20 mouse cellular contexts compared by ENCODE assay signal in genomic region chr4:59435951-59436350, GRCm38 (mm10). TPM values are rescaled to one million over a fixed set of nuclear protein-coding genes. Genes with fewer than 3 reads are reported as not detected.
DNase-seq lines count a peak whose midpoint lies in the region; ATAC-seq and TF ChIP-seq lines count a peak whose summit lies in the region.
"Had no signal": no experiment of that assay in that cellular context is flagged by ENCODE, and none has a peak within 500 bp of the region (broad histone marks: within the 10 kb centered on the region; RNA-seq: fewer than 3 reads in every experiment).

No protein-coding gene starts in this region.

- peaks cover 12% of the 10 kb centered on the region; the same call in 1 of the 2 replicates for H3K4me1 ChIP-seq in spleen, adult 2 months (ENCODE audit: control insufficient read depth, insufficient read depth, insufficient read length)
- H3K4me1 ChIP-seq in bone marrow macrophage, adult 2 months (ENCODE audit: control insufficient read depth, insufficient read depth, low read length) = peaks cover 33% of the 10 kb centered on the region
- peaks cover 90% of the 10 kb centered on the region for H3K4me1 ChIP-seq in liver, embryonic 15.5 days (replicated peaks)

- TF ChIP-seq POLR2A in spleen, adult 2 months (IDR thresholded peaks at IDR 0.05; ENCODE audit: low read depth, low read length) = no peak
- TF ChIP-seq POLR2A in bone marrow macrophage, adult 2 months (IDR thresholded peaks at IDR 0.05; ENCODE audit: borderline replicate concordance, low read depth, low read length) = no peak

- intact Hi-C loops in gastrocnemius, postnatal 36 days (cut with DNase I) = no loop called here

- no peak for ATAC-seq in liver, embryonic 15.5 days (ENCODE audit: insufficient read depth)
- peak; percentile 50 for ATAC-seq in neutrophil, adult 5-6 weeks (ENCODE audit: extremely low read depth, insufficient number of reproducible peaks, low FRiP score, poor library complexity, severe bottlenecking)
- no peak for ATAC-seq in activated CD4-positive, CD25-positive, alpha-beta regulatory T cell, adult 4 months
- ATAC-seq: forebrain, embryonic 16.5 days; intestine, embryonic 16.5 days; midbrain, embryonic 16.5 days; Patski had no signal

- H3K36me3 ChIP-seq in spleen, adult 2 months (ENCODE audit: control insufficient read depth, insufficient read depth, low read length) = no peaks in the 10 kb centered on the region
- H3K36me3 ChIP-seq in liver, embryonic 15.5 days (replicated peaks) = no peaks in the 10 kb centered on the region
- H3K36me3 ChIP-seq: embryonic facial prominence, embryonic 15.5 days; heart, embryonic 10.5 days; hindbrain, embryonic 15.5 days; lung, embryonic 15.5 days had no signal

- peak overlapping the region; percentile 43; the same call in 1 of the 2 replicates for H3K27ac ChIP-seq in spleen, adult 2 months (ENCODE audit: insufficient read depth, low read length)
- H3K27ac ChIP-seq in bone marrow macrophage, adult 2 months (ENCODE audit: insufficient read depth, low read depth, low read length) = peak overlapping the region; percentile 72
- H3K27ac ChIP-seq in liver, embryonic 15.5 days (replicated peaks) = peak overlapping the region; percentile 24
- H3K27ac ChIP-seq: embryonic facial prominence, embryonic 15.5 days; heart, embryonic 10.5 days; hindbrain, embryonic 15.5 days; kidney, postnatal 0 days had no signal

- no peaks in the 10 kb centered on the region for H3K9me3 ChIP-seq in liver, embryonic 15.5 days (replicated peaks)
- H3K9me3 ChIP-seq: embryonic facial prominence, embryonic 15.5 days; heart, embryonic 10.5 days; hindbrain, embryonic 15.5 days; lung, embryonic 15.5 days had no signal

- no peak overlapping the region for H3K9ac ChIP-seq in liver, embryonic 15.5 days
- H3K9ac ChIP-seq: embryonic facial prominence, embryonic 15.5 days; hindbrain, embryonic 15.5 days; lung, embryonic 15.5 days had no signal

- no peaks in the 10 kb centered on the region for H3K27me3 ChIP-seq in spleen, adult 2 months (ENCODE audit: control insufficient read depth, insufficient read depth, low read length)
- no peaks in the 10 kb centered on the region for H3K27me3 ChIP-seq in liver, embryonic 15.5 days
- H3K27me3 ChIP-seq: lung, embryonic 15.5 days; Patski had no signal

- DNase-seq in spleen, adult 2 months (ENCODE audit: low read depth in 1 of 2, low spot score in 2 of 2) = peak; percentile 25 to 54
- no peak for DNase-seq in spleen, postnatal 10 days (ENCODE audit: low spot score in 2 of 2)
- no peak for DNase-seq in kidney, adult 18-20 months
- no peak for DNase-seq in gastrocnemius, postnatal 36 days
- DNase-seq: adrenal gland, postnatal 10 days; cerebellum, postnatal 14 days; retina, postnatal 1 day had no signal

- H3K4me2 ChIP-seq in liver, embryonic 15.5 days = no peak overlapping the region
- H3K4me2 ChIP-seq: embryonic facial prominence, embryonic 15.5 days; hindbrain, embryonic 15.5 days had no signal

- WGBS in spleen, adult 2 months = 30% methylated on average over 4 of the region's 4 CpGs
- 44% methylated on average over 4 of the region's 4 CpGs for WGBS in liver, embryonic 15.5 days (ENCODE audit: insufficient replicate concordance)

- H3K4me3 ChIP-seq in spleen, adult 2 months (ENCODE audit: extremely low read depth, insufficient read depth, insufficient read length) = no peak overlapping the region
- H3K4me3 ChIP-seq in bone marrow macrophage, adult 2 months (ENCODE audit: insufficient read depth, low read length) = no peak overlapping the region
- no peak overlapping the region for H3K4me3 ChIP-seq in liver, embryonic 15.5 days (replicated peaks)
- H3K4me3 ChIP-seq: embryonic facial prominence, embryonic 15.5 days; heart, embryonic 10.5 days; hindbrain, embryonic 15.5 days; lung, embryonic 15.5 days had no signal

- no peak for TF ChIP-seq CTCF in spleen, adult 2 months (IDR thresholded peaks at IDR 0.05; ENCODE audit: extremely low read depth, insufficient read depth, insufficient read length, insufficient replicate concordance)
- no peak for TF ChIP-seq CTCF in bone marrow macrophage, adult 2 months (IDR thresholded peaks at IDR 0.05; ENCODE audit: low read depth, low read length)

RNA-seq across cellular contexts. Expression of gene Susd1, which starts 2.5 kb away (rescaled TPM):
- 23.3 and 25.4 TPM in 2 replicates for polyA plus RNA-seq in spleen, adult 2 months (2012; rRNA removed)
- 12.2 and 18.1 TPM in 2 replicates for polyA plus RNA-seq in bone marrow macrophage, adult 2 months (2012; ENCODE audit: insufficient read depth, insufficient read length, missing spikeins)
- 9.6 and 10.0 TPM in 2 replicates for polyA plus RNA-seq in liver, embryonic 15.5 days (2015; fragmentation: Nextera tagmentation; extraction: Ambion mirVana)
- total RNA-seq in neutrophil, adult 5-6 weeks (2017) = 111 and 119 TPM in 2 replicates
- total RNA-seq in gastrocnemius, postnatal 36 days (2021) = under 1 TPM; 0.52 to 0.71 TPM
- 1 to 10 TPM; 1.0 to 3.0 TPM for polyA plus RNA-seq in activated CD4-positive, CD25-positive, alpha-beta regulatory T cell, adult 4 months (2017; shearing (Covaris generic))

Comparison
In these comparisons a context has a peak if more than half of its experiments do, and no peak if none do; other contexts are left out.
1. DNase-seq: peak in spleen, adult 2 months (2 of 2); none in spleen, postnatal 10 days (0 of 2), kidney, adult 18-20 months (single experiment) and gastrocnemius, postnatal 36 days (0 of 2).
2. Peak in every context shown above with its lines, with median percentiles within 50 percentile points of each other: H3K27ac ChIP-seq.